Mouse (Mus musculus): ENCODE measurements around the gene Hrh2. TPM values are rescaled to one million over a fixed set of nuclear protein-coding genes. Genes with fewer than 3 reads are reported as not detected.
A peak's percentile ranks its signal among the peaks of the same experiment; 100 is the strongest.

Hrh2 gene
- polyA plus RNA-seq, 1 experiment from 2014 or later = not detected

DNA sequence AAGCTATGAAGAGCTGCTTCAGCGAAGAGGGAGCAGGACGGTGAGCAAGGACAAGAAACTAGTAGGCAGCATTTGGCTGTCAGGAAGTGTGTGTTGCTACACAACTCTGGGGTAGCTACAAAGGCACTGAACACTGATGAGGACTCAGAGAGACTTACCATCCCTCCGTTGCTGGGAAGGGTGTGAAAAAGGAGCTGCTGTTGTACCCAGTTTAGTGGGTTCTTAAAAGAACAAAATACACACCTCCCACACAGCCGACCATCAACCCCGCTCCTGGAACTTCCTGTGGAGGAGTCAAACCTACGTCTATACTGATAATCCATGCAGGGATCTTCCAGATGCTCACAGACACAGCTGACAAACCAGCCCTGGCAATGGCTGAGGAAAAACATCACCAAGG lies 85.5 kb downstream of the Hrh2 start:
- H3K9ac ChIP-seq (ENCODE audit: low read depth, low read length) = no peak overlapping the region
- no peak overlapping the region for H3K27ac ChIP-seq (ENCODE audit: low read depth, low read length)
- H3K9me3 ChIP-seq (ENCODE audit: control insufficient read depth, low read length) = peaks cover 3% of the 10 kb centered on the region; the same call in 1 of the 2 replicates
- H3K4me3 ChIP-seq (ENCODE audit: low read length) = no peak overlapping the region
- 76% methylated on average over 6 of the region's 6 CpGs for WGBS
- no peaks in the 10 kb centered on the region for H3K36me3 ChIP-seq (ENCODE audit: control insufficient read depth, insufficient read depth, low read length)
- H3K27me3 ChIP-seq (ENCODE audit: control insufficient read depth, insufficient read depth, low read length) = peaks cover 11% of the 10 kb centered on the region; the same call in 1 of the 2 replicates
- H3K4me2 ChIP-seq (replicated peaks; ENCODE audit: low read depth, low read length) = no peak overlapping the region
- ATAC-seq (ENCODE audit: low FRiP score, low TSS enrichment) = no peak
- 0 out of 2 replicates have a peak, but pooled peaks cover 4% of the 10 kb centered on the region for H3K4me1 ChIP-seq (ENCODE audit: control insufficient read depth, insufficient read depth, low read length)

DNA sequence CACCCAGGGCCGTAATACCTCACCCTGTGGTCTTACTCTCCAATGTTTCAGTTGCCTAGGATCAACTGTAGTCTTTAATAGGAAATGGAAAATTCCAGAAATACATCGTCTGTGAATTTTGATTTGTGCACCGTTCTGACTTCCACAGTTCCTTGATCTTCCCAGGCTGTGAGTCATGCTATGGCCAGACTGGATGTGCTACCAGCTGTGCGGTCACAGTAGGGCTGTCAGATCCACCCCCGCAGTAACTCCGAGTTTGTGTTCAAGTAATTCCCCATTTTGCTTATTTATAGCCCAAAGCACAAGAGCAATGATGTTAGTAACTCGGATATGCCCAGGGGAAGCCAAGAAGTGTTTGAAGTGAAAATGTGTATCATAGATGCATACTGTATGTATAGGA lies 88.4 kb downstream of the Hrh2 start:
- no peak for ATAC-seq (ENCODE audit: low FRiP score, low TSS enrichment)
- Histone ChIP-seq H3K4me3 (ENCODE audit: low read length) (no peak overlapping the region), H3K9ac (ENCODE audit: low read depth, low read length) (no peak overlapping the region), H3K27ac (ENCODE audit: low read depth, low read length) (no peak overlapping the region), H3K27me3 (ENCODE audit: control insufficient read depth, insufficient read depth, low read length) (peaks cover 11% of the 10 kb centered on the region; the same call in 1 of the 2 replicates), H3K36me3 (ENCODE audit: control insufficient read depth, insufficient read depth, low read length) (no peaks in the 10 kb centered on the region), H3K4me1 (ENCODE audit: control insufficient read depth, insufficient read depth, low read length) (peaks cover 10% of the 10 kb centered on the region; the same call in 1 of the 2 replicates), H3K9me3 (ENCODE audit: control insufficient read depth, low read length) (peaks cover 3% of the 10 kb centered on the region; the same call in 1 of the 2 replicates), H3K4me2 (replicated peaks; ENCODE audit: low read depth, low read length) (no peak overlapping the region)
- 67% methylated on average over 7 of the region's 7 CpGs for WGBS

DNA sequence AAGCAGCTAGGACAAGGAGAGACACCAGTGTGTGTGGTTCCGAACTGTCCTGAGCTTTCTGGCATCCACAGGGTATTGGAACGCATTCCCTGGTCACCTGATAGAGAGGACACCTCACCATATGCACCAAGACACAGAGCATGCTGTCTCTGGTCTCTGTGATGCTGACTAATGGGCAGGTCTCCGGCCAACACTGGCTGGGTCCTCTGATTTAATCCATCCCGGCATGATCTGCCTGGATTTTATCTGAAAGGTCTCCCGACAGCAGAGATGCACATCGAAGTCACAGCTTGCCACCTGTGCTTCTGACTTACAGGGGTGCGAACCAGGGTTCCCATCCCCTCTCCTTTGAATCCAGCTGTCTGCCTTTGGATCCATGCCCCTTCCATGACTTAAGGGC lies 89.2 kb downstream of the Hrh2 start:
- ATAC-seq (ENCODE audit: low FRiP score, low TSS enrichment) = no peak
- 75% methylated on average over 7 of the region's 7 CpGs for WGBS
- Histone ChIP-seq H3K9ac (ENCODE audit: low read depth, low read length) (no peak overlapping the region), H3K27ac (ENCODE audit: low read depth, low read length) (no peak overlapping the region), H3K9me3 (ENCODE audit: control insufficient read depth, low read length) (peaks cover 3% of the 10 kb centered on the region; the same call in 1 of the 2 replicates), H3K4me1 (ENCODE audit: control insufficient read depth, insufficient read depth, low read length) (peaks cover 10% of the 10 kb centered on the region; the same call in 1 of the 2 replicates), H3K27me3 (ENCODE audit: control insufficient read depth, insufficient read depth, low read length) (peaks cover 11% of the 10 kb centered on the region; the same call in 1 of the 2 replicates), H3K36me3 (ENCODE audit: control insufficient read depth, insufficient read depth, low read length) (no peaks in the 10 kb centered on the region), H3K4me3 (ENCODE audit: low read length) (no peak overlapping the region), H3K4me2 (replicated peaks; ENCODE audit: low read depth, low read length) (no peak overlapping the region)

DNA sequence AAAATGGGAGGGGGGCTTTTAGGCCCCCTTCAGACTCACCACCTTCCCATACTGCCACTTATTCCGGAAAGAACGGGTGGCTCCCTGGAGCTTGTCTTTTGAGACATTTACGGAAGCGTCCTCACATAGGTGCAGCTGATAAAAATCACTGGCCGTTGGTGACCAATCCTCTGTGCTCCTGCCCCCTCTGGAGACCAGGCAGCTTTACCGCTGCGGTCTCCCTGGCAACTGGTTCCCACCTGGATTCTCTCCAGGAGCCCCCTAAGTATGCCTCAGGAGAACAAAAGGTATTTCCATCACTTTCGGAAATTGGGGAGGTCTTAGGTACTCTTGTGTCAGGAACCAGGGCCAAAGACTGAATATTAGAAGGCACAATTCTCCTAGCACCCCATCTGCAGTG lies 89.7 kb downstream of the Hrh2 start:
- H3K4me3 ChIP-seq (ENCODE audit: low read length) = no peak overlapping the region
- peaks cover 3% of the 10 kb centered on the region; the same call in 1 of the 2 replicates for H3K9me3 ChIP-seq (ENCODE audit: control insufficient read depth, low read length)
- H3K36me3 ChIP-seq (ENCODE audit: control insufficient read depth, insufficient read depth, low read length) = no peaks in the 10 kb centered on the region
- 35% methylated on average over 8 of the region's 8 CpGs for WGBS
- H3K9ac ChIP-seq (ENCODE audit: low read depth, low read length) = no peak overlapping the region
- H3K4me1 ChIP-seq (ENCODE audit: control insufficient read depth, insufficient read depth, low read length) = peaks cover 10% of the 10 kb centered on the region; the same call in 1 of the 2 replicates
- H3K4me2 ChIP-seq (replicated peaks; ENCODE audit: low read depth, low read length) = no peak overlapping the region
- H3K27ac ChIP-seq (ENCODE audit: low read depth, low read length) = no peak overlapping the region
- no peak for ATAC-seq (ENCODE audit: low FRiP score, low TSS enrichment)
- H3K27me3 ChIP-seq (ENCODE audit: control insufficient read depth, insufficient read depth, low read length) = peaks cover 11% of the 10 kb centered on the region; the same call in 1 of the 2 replicates

DNA sequence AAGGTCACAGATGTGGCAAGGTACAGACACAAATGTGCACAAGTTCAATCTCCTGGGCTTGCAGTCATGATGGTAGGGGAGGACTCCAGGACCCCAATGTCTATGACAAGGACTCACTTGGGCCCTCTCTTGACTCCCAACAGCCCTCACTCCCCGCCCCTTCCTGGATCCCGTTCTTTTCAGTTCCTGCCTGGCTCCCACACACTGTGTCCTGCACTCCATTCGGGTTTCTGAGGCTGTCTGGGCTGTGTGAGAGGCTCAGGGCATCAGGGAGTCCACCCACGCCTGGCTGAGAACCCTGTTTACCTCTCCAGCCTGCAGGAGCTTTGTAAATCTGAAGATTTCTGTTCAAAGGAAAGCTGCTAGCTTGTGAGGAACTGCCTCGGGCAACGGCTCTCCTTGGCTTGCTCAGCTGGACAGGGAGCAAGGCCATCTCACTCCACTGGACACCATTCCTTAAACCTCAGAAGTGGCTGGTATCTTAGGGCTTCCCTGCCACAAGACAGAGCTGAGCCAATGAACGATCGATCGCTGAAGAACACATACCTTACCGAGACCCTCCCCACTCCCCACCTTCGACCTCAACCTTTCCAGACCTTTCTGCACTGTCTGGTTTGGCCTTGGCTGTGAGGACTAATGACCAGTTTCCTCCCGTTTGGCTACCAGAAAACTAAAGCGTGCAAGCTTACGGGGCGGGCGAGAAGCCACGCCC lies 90.4 kb downstream of the Hrh2 start:
- Histone ChIP-seq H3K4me3 (ENCODE audit: low read length) (no peak overlapping the region; the same call in 1 of the 2 replicates), H3K27me3 (ENCODE audit: control insufficient read depth, insufficient read depth, low read length) (peaks cover 11% of the 10 kb centered on the region; the same call in 1 of the 2 replicates), H3K9me3 (ENCODE audit: control insufficient read depth, low read length) (peaks cover 3% of the 10 kb centered on the region; the same call in 1 of the 2 replicates), H3K4me2 (replicated peaks; ENCODE audit: low read depth, low read length) (peak overlapping the region; percentile 44), H3K27ac (ENCODE audit: low read depth, low read length) (no peak overlapping the region), H3K4me1 (ENCODE audit: control insufficient read depth, insufficient read depth, low read length) (peaks cover 10% of the 10 kb centered on the region; the same call in 1 of the 2 replicates), H3K36me3 (ENCODE audit: control insufficient read depth, insufficient read depth, low read length) (no peaks in the 10 kb centered on the region), H3K9ac (ENCODE audit: low read depth, low read length) (no peak overlapping the region)
- ATAC-seq (ENCODE audit: low FRiP score, low TSS enrichment) = no peak
- WGBS = 10% methylated on average over 17 of the region's 17 CpGs

DNA sequence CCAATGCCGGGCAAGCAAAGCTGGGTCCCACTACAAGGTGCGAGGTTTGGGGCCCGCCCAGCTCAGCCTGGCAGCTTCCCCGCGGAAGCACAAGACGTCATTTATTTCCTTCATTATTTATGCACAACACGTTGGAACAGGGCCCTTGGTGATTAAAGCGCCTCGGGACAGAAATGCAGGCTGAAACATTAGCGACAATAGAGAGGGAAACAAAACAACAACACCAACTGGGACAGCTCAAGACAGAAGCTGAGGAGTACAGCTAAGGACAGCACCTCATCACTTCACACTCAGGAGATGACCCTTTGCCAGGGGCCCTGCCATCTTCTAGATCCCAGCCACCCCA lies 90.9 kb downstream of the Hrh2 start:
- no peak for ATAC-seq (ENCODE audit: low FRiP score, low TSS enrichment)
- Histone ChIP-seq H3K36me3 (ENCODE audit: control insufficient read depth, insufficient read depth, low read length) (no peaks in the 10 kb centered on the region), H3K4me3 (ENCODE audit: low read length) (no peak overlapping the region; the same call in 1 of the 2 replicates), H3K4me1 (ENCODE audit: control insufficient read depth, insufficient read depth, low read length) (peaks cover 10% of the 10 kb centered on the region; the same call in 1 of the 2 replicates), H3K27ac (ENCODE audit: low read depth, low read length) (no peak overlapping the region), H3K27me3 (ENCODE audit: control insufficient read depth, insufficient read depth, low read length) (peaks cover 11% of the 10 kb centered on the region; the same call in 1 of the 2 replicates), H3K9me3 (ENCODE audit: control insufficient read depth, low read length) (peaks cover 3% of the 10 kb centered on the region; the same call in 1 of the 2 replicates), H3K4me2 (replicated peaks; ENCODE audit: low read depth, low read length) (peak overlapping the region; percentile 44), H3K9ac (ENCODE audit: low read depth, low read length) (no peak overlapping the region)
- 3% methylated on average over 10 of the region's 10 CpGs for WGBS

Other genes with a start within 250 kb of the Hrh2 start
- gene Drd1, start 136.4 kb upstream of the Hrh2 start, polyA plus RNA-seq (2014; fragmentation: Nextera tagmentation; extraction: Ambion mirVana) = 0.05 and 0.16 TPM in 2 replicates
- 109 and 110 TPM in 2 replicates for gene Sfxn1, start 120.3 kb upstream of the Hrh2 start, polyA plus RNA-seq (2014; fragmentation: Nextera tagmentation; extraction: Ambion mirVana)
- 4.5 and 6.4 TPM in 2 replicates for gene Cplx2, start 179.2 kb downstream of the Hrh2 start, polyA plus RNA-seq (2014; fragmentation: Nextera tagmentation; extraction: Ambion mirVana)